Mouse (Mus musculus) left cerebral cortex, postnatal 14 days (tissue): ENCODE data around the gene Kdelc2. TPM values are rescaled to one million over a fixed set of nuclear protein-coding genes. Genes with fewer than 3 reads are reported as not detected.

Source experiments
- DNase-seq, 2 experiments: peaks; one replicate each; pipeline ENCODE4 v3.0.0; 2021 to 2022; ENCODE audit warnings: low spot score in 2 of 2, mixed read lengths in 1 of 2
- intact Hi-C: fragments of 180-260 bp; cut with DNase I; formaldehyde crosslinking; loops from one replicate; pipeline ENCODE4 v1.15.1; 2025
- microRNA-seq, 2 experiments: library from miRNA; unstranded; fragments of <30 nt; microRNA quantifications; one replicate each; pipeline ENCODE4 v1.2.0; 2022
- total RNA-seq, 2 experiments: library from RNA; stranded (reverse); gene quantifications; 2 replicates each; pipeline ENCODE4 v1.2.3; 2021

Gene Kdelc2
- total RNA-seq, 2 experiments from 2014 or later, result 8.3 to 8.9 TPM

GRCm38 (mm10) chr9:53426726-53427125 is 42.9 kb downstream of the Kdelc2 start:
- no peak for DNase-seq
- intact Hi-C loops, result no loop called here

- intact Hi-C loops, result no loop called here
- no peak for DNase-seq
These were observed 43.8 kb downstream of the Kdelc2 start for GRCm38 (mm10) chr9:53427638-53428037.

DNA sequence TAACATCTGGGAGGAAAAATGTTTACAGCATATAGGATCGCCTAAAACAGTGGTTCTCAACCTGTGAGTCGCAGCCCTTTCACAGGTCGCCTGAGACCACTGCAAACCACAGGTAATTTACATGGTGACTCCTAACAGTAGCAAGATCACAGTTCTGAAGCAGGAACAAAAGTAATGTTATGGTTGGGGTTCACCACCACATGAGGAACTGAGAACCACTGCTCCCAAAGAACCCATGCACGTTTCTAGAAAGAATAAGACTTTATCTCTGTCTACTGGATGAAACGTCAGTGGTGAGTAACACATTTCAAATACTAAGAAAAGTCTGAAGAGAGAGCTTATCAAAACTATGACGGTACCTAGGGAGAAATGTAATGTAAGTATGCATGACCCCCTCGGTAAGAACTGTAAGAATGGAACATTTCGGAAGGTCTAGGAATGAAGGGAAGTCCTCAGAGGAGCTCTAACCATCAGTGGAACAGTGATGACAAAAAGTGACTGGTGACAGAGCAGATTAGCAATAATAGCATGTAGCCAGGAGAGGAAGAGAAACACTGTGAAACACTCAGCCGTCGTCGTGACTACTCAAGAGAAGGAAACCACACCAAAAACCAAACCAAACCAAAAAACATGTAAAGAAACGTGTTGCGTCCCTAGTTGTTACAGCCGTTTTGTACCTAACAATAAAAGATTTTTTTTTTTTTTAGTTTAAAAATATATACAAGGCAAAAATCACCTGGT is 52.2 kb downstream of the Kdelc2 start:
- intact Hi-C loops, result no loop called here
- no peak for DNase-seq

GRCm38 (mm10) chr9:53450609-53451008 is 66.8 kb downstream of the Kdelc2 start:
- intact Hi-C loops, result no loop called here
- DNase-seq, result no peak

Small RNA genes within 50 kb of the gene (microRNA-seq; reads per million reads assigned to microRNA genes)
- gene Mir130c, result 0 reads per million in 2 experiments

Other genes with a start within 250 kb of the Kdelc2 start
- gene Ddx10, start 136.0 kb upstream of the Kdelc2 start, total RNA-seq, result 10 to 100 TPM; 20.9 to 21.1 TPM
- 10 to 100 TPM; 12.8 to 19.1 TPM for gene Exph5, start 82.4 kb upstream of the Kdelc2 start, total RNA-seq
- under 1 TPM; 0.33 to 0.44 TPM for gene 4930550C14Rik, start 18.3 kb downstream of the Kdelc2 start, total RNA-seq
- gene Atm, start 152.7 kb downstream of the Kdelc2 start, total RNA-seq, result 10 to 100 TPM; 16.3 to 19.6 TPM
- 10 to 100 TPM; 14.0 to 15.0 TPM for gene Npat, start 153.0 kb downstream of the Kdelc2 start, total RNA-seq
- gene Acat1, start 226.4 kb downstream of the Kdelc2 start, total RNA-seq, result 10 to 100 TPM; 81.6 to 87.3 TPM